Mouse (Mus musculus) forebrain, postnatal 0 days (tissue): ENCODE results near the gene Ano6. TPM values are rescaled to one million over a fixed set of nuclear protein-coding genes. Genes with fewer than 3 reads are reported as not detected.

Experiments
- ATAC-seq: fragments of 200-750 bp; cut with Nextera tagmentation; 2 replicates; pipeline ENCODE4 v1.8.0; 2017; ENCODE audit warnings: mild to moderate bottlenecking, moderate library complexity
- DNase-seq: peaks from one replicate; pipeline ENCODE4 v3.0.0-alpha.2; 2015
- H3K27ac ChIP-seq: fragments of 300-500 bp; sonication (generic); 2 replicates; pipeline ENCODE4 v1.5.1; 2014; ENCODE audit warnings: low read depth, mild to moderate bottlenecking, antibody characterized with exemption, low read length, moderate library complexity, mixed read lengths
- H3K27me3 ChIP-seq: fragments of 300-500 bp; sonication (generic); 2 replicates; pipeline ENCODE4 v1.6.1; 2014; ENCODE audit warnings: mild to moderate bottlenecking, low read length, mixed read lengths; ENCODE audit not compliant: insufficient read depth
- H3K36me3 ChIP-seq: fragments of 300-500 bp; sonication (generic); 2 replicates; pipeline ENCODE4 v1.6.1; 2014; ENCODE audit warnings: mild to moderate bottlenecking, moderate library complexity; ENCODE audit not compliant: insufficient read depth
- H3K4me1 ChIP-seq: fragments of 300-500 bp; sonication (generic); 2 replicates; pipeline ENCODE4 v1.6.1; 2014; ENCODE audit warnings: antibody characterized with exemption; ENCODE audit not compliant: insufficient read depth
- H3K4me2 ChIP-seq: fragments of 300-500 bp; sonication (generic); 2 replicates; pipeline ENCODE4 v1.6.1; 2014; ENCODE audit warnings: low read depth, mild to moderate bottlenecking, moderate library complexity
- H3K4me3 ChIP-seq: fragments of 300-500 bp; sonication (generic); 2 replicates; pipeline ENCODE4 v1.5.1; 2014; ENCODE audit warnings: low read depth, low read length, mixed read lengths
- H3K9ac ChIP-seq: fragments of 300-500 bp; sonication (generic); 2 replicates; pipeline ENCODE4 v1.6.1; 2014; ENCODE audit warnings: mild to moderate bottlenecking
- H3K9me3 ChIP-seq: fragments of 300-500 bp; sonication (generic); 2 replicates; pipeline ENCODE4 v1.6.1; 2016; ENCODE audit warnings: low read length
- CTCF ChIP-seq: sonication (generic); IDR thresholded peaks from 2 replicates; pipeline ENCODE4 v1.5.1; 2016; ENCODE audit warnings: antibody characterized with exemption, control low read depth, low read depth
- WGBS: fragments of 180-500 bp; shearing (Covaris S2); extraction: QIAGEN DNeasy Blood & Tissue Kit; methylation state at CpG from one replicate; pipeline ENCODE4 v1.1.7; 2014; 5-methylcytosine and 5-hydroxymethylcytosine counted together
- polyA plus RNA-seq: library from polyadenylated mRNA; unstranded; fragments of >200 nt; fragmentation: Nextera tagmentation; extraction: Ambion mirVana; gene quantifications from 2 replicates; pipeline ENCODE4 v1.2.1, GENCODE M21; 2015
- total RNA-seq: library from RNA; depleted of rRNA; stranded (reverse); fragments of >200 nt; gene quantifications from 2 replicates; pipeline ENCODE4 v1.2.3, GENCODE M21; 2014; rRNA removed

Gene Ano6
- 21.0 and 32.6 TPM in 2 replicates for total RNA-seq
- 11.1 and 17.2 TPM in 2 replicates for polyA plus RNA-seq

DNA sequence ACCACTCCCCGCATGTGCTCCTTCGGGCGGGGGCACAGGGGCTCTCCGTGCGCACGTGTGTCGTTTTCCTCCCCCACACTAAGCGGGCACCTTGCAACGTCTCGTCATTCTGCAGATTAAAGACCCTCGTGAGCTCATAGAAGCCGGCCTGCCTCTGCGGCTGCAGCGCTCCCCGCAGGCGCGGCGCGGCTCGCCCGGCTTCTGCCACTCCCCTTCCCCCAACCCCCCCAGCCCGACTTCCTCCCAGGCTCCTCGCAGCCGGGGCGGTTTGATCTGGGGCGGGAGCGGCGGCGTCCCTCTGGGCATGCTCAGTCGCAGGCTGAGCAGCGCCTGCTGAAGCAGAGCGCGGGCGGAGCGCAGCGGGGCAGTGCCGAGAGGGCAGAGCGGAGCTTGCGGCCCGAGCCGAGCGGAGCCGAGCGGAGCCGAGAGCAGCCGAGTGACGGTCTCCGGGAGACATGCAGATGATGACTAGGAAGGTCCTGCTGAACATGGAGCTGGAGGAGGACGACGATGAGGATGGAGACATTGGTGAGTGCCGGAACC lies at the start of gene Ano6:
Gene Ano6, plus strand, starts transcription at position 315 of the 543 bp plus-strand sequence.
- H3K4me1 ChIP-seq = 0 out of 2 replicates have a peak, but pooled peaks cover 8% of the 10 kb centered on the region
- peak within 1 kb of the TSS; percentile 79 for H3K27ac ChIP-seq
- peak; percentile 98 for ATAC-seq
- H3K9me3 ChIP-seq = no peaks in the 10 kb centered on the region
- DNase-seq = peak; percentile 97
- WGBS = 2% methylated on average over 51 of the region's 51 CpGs
- TF ChIP-seq CTCF = peak; percentile 44
- peak within 1 kb of the TSS; percentile 76 for H3K9ac ChIP-seq
- H3K36me3 ChIP-seq = no peaks in the 10 kb centered on the region
- H3K27me3 ChIP-seq = no peaks in the 10 kb centered on the region
- peak within 1 kb of the TSS; percentile 90 for H3K4me2 ChIP-seq
- peak within 1 kb of the TSS; percentile 83 for H3K4me3 ChIP-seq

DNA sequence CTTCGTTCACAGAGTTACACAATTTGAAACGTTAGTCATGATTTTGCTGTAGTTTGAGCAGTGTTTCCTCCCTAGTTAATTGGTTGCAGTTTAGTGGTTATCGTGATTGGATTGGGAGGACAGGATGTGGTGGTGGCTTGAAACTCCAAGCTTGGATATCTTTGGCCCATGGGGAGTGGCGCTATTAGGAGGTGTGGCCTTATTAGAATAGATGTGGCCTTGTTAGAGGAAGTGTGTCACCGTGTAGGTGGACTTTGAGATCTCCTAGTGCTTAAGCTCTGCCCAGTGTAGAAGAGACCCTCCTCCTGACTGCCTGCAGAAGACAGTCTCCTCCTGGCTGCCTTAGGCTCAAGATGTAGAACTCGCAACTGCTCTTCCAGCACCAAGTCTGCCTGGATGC lies 47.7 kb upstream of the Ano6 start:
- no peak overlapping the region for H3K9ac ChIP-seq
- H3K4me2 ChIP-seq = no peak overlapping the region
- no peak overlapping the region for H3K27ac ChIP-seq
- H3K9me3 ChIP-seq = no peaks in the 10 kb centered on the region
- ATAC-seq (no peak), DNase-seq (no peak)
- no peaks in the 10 kb centered on the region for H3K27me3 ChIP-seq
- no peak overlapping the region for H3K4me3 ChIP-seq
- no peaks in the 10 kb centered on the region for H3K4me1 ChIP-seq
- no peak for TF ChIP-seq CTCF
- WGBS = 88% methylated on average over 6 of the region's 6 CpGs
- H3K36me3 ChIP-seq = no peaks in the 10 kb centered on the region

DNA sequence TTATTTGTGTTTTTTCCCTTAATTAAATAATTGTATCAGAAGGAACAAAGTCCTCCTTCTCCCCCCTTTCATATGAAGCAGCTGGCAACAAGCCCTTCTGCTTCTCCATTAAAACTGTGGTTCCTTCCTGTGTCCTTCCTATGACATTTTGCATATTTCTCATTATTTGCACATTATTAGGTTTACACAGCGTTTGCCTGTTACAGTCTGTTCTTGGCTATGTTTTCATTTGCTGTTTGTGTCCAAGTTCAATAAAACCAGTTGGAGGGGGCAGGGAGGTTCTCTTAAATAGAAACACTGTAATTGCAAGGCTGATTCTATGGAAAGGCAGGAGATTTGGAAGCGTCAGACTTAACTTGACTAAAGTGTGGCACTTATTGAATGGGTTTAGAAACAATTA lies 46.8 kb upstream of the Ano6 start:
- no peaks in the 10 kb centered on the region for H3K4me1 ChIP-seq
- no peak overlapping the region for H3K9ac ChIP-seq
- no peak overlapping the region for H3K27ac ChIP-seq
- H3K36me3 ChIP-seq = no peaks in the 10 kb centered on the region
- TF ChIP-seq CTCF = no peak
- ATAC-seq (no peak), DNase-seq (no peak)
- no peaks in the 10 kb centered on the region for H3K27me3 ChIP-seq
- H3K4me3 ChIP-seq = no peak overlapping the region
- no peaks in the 10 kb centered on the region; the same call in 1 of the 2 replicates for H3K9me3 ChIP-seq
- no peak overlapping the region for H3K4me2 ChIP-seq
- WGBS = 41% methylated on average over 2 of the region's 2 CpGs

DNA sequence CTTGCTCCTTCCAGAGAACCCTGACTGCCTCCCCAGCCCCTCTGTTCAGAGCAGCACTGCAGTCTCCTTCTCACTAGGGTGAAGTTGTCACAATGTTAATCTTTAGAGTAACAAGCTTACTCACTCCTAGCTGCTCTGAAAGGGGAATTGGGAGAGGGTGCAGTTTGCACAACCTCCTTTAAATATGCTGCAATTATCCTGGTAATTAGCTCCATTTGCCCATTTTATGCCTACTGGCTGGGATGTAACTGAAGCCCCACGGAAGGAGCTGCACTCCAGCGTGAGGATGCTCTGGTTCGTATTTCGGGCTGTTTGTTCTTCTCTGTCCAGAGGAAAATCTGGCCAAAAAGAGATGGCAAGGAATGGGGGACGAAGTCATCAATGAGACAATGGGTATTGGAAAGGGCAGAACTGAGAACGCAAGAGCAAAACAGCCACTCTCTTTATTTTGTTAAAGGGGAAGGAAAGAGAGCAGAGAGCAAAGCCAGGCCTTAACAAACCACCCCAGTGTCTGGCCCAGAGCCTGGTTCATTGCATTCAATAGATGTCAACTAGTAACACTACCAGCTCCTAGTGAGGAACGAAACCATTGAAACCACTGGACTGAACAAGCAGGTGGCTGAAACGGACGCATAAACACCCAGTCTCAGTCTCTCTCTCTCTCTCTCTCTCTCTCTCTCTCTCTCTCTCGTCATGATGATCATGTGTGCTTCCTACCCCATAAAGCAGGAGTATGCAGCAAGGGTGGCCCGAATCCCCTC lies 45.1 kb upstream of the Ano6 start:
- Histone ChIP-seq H3K36me3 (no peaks in the 10 kb centered on the region), H3K27me3 (no peaks in the 10 kb centered on the region), H3K4me2 (no peak overlapping the region), H3K9ac (no peak overlapping the region), H3K9me3 (no peaks in the 10 kb centered on the region; the same call in 1 of the 2 replicates), H3K4me3 (no peak overlapping the region), H3K27ac (no peak overlapping the region), H3K4me1 (no peaks in the 10 kb centered on the region)
- DNase-seq (peak; percentile 27), ATAC-seq (peak; percentile 51)
- no peak for TF ChIP-seq CTCF
- WGBS = 30% methylated on average over 11 of the region's 11 CpGs

DNA sequence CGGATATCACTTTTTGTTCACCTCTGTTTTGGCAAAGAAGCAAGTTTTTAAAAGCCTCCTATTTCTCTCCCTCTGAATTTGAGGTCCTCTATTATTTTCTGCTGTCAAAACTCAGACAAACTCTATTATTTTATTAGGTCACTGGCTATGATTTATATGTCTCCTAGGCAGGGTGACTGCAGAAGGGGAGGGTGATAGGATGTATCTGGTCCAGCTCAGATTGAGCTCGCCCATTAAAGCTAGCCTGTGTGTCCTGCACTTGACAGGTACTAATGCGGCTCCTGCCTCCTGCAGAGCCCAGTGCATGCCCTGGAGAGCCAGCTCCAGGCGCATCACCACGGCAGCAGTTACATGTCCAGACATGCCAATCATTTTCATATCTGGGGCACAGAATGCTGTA lies 44.1 kb upstream of the Ano6 start:
- H3K4me3 ChIP-seq = no peak overlapping the region
- H3K27ac ChIP-seq = no peak overlapping the region
- 79% methylated on average over 5 of the region's 5 CpGs for WGBS
- ATAC-seq (no peak), DNase-seq (no peak)
- H3K9me3 ChIP-seq = no peaks in the 10 kb centered on the region; the same call in 1 of the 2 replicates
- H3K36me3 ChIP-seq = no peaks in the 10 kb centered on the region
- no peak overlapping the region for H3K9ac ChIP-seq
- H3K4me2 ChIP-seq = no peak overlapping the region
- no peaks in the 10 kb centered on the region for H3K27me3 ChIP-seq
- no peaks in the 10 kb centered on the region for H3K4me1 ChIP-seq
- no peak for TF ChIP-seq CTCF

DNA sequence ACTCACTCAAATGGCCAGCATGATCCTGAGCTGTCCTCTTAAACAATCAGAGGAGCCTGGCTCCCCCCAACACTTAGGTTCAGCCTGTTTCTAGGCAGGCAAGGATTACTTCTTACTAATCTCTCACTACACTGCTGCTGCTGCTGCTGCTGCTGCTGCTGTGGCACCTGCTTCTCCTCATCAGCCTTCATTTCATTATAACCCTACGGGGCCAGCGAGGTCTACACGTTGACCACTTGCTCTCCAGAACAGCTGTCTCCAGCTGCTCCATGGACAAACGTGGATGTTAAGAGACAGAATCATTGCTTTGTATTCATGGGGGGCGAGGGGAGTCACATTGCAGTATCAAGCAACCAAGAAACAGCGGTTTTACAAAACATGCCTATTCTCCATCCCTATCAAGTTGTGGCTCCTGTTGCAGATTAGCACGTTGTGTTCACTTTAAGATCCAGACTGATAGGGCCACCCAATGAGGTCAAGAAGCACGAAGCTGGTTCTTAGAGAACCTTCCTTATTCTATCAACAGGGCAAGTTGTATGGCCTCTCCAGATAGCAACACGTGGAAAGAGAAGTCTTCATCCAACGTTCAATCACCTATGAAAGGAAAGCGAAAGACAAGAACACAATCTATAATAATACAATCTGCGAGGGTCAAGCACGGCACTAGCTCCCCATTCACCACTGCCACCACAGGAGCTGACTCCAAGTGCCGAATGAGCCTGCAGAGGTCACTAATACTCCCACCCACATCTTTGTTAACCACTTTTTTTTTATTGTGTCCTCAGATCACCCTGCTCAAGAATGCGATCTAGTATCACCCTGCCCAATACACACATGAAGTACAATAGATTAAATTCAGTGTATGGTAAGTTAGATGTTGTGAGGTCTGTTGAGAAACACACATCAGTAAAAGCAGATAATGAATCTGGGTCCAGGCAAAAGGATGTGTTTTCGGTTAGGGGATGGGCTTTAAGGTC lies 43.4 kb upstream of the Ano6 start:
- ATAC-seq (no peak), DNase-seq (no peak)
- no peak overlapping the region for H3K9ac ChIP-seq
- H3K4me3 ChIP-seq = no peak overlapping the region
- no peak overlapping the region for H3K4me2 ChIP-seq
- WGBS = 88% methylated on average over 16 of the region's 16 CpGs
- no peaks in the 10 kb centered on the region for H3K4me1 ChIP-seq
- H3K27me3 ChIP-seq = no peaks in the 10 kb centered on the region
- H3K36me3 ChIP-seq = no peaks in the 10 kb centered on the region
- no peak for TF ChIP-seq CTCF
- no peaks in the 10 kb centered on the region; the same call in 1 of the 2 replicates for H3K9me3 ChIP-seq
- H3K27ac ChIP-seq = no peak overlapping the region
